In the genomic region with DNA sequence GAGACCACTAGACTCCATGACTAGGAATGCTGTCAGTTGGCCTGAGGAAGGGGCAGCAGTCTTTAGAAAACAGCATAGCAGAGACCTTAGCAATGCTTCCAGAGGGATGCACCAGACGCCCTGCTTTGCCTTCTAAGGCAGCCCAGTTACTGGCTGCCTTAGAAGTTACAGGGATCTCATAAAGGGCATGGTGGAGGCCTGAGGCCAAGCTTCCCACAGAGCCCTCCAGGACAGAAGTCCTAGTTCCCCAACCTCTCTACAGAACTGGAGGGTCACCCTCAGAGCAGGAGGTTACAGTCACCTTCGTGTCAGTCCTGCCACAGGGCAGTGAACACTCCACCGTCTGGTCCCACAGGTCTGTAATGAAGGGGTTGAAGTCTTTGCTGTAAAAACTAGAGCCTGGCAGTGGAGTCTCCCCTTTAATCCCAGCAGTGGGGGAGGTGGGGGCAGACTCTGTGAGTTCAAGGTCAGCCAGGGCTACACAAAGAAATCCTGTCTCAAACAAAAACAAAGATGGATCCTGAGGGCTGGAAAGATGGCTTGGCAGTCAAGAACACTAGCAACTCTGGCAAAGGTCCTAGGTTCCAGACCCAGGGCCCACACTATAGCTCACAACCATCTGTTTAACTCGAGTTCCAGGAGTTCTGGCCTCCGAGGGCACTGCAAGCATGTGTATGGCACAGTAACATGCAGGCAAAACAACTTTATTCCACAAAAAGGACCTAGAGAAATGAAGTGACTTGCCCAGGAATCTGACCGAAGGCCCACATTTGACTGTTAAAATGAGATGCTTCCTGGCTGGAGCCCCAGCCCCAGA, we compare ENCODE assay signal across 17 mouse cellular contexts. TPM values are rescaled to one million over a fixed set of nuclear protein-coding genes. Genes with fewer than 3 reads are reported as not detected.
A peak's percentile ranks its signal among the peaks of the same experiment; 100 is the strongest.
DNase-seq lines count a peak whose midpoint lies in the region; ATAC-seq and TF ChIP-seq lines count a peak whose summit lies in the region.
"Had no signal": no experiment of that assay in that cellular context is flagged by ENCODE, and none has a peak within 500 bp of the region (broad histone marks: within the 10 kb centered on the region; RNA-seq: fewer than 3 reads in every experiment).

No protein-coding gene starts in this region.

- no peak overlapping the region for H3K9ac ChIP-seq in lung, postnatal 0 days (replicated peaks; ENCODE audit: low read depth)
- no peak overlapping the region for H3K9ac ChIP-seq in ES-Bruce4 (ENCODE audit: low read depth, poor library complexity, severe bottlenecking)
- no peak overlapping the region; the same call in 1 of the 2 replicates for H3K9ac ChIP-seq in liver, embryonic 16.5 days (ENCODE audit: low read depth, low read length)
- H3K9ac ChIP-seq: forebrain, embryonic 13.5 days; neural tube, embryonic 13.5 days had no signal

- H3K4me3 ChIP-seq in lung, postnatal 0 days (ENCODE audit: low read depth, low read length), result no peak overlapping the region
- H3K4me3 ChIP-seq in ES-Bruce4 (ENCODE audit: low read depth, low read length), result no peak overlapping the region
- no peak overlapping the region for H3K4me3 ChIP-seq in bone marrow, adult 2 months (replicated peaks; ENCODE audit: control insufficient read depth, low read depth, low read length)
- H3K4me3 ChIP-seq in liver, embryonic 16.5 days (ENCODE audit: low read depth, low read length), result no peak overlapping the region
- H3K4me3 ChIP-seq in left cerebral cortex, adult 2 months, result no peak overlapping the region
- H3K4me3 ChIP-seq: forebrain, embryonic 13.5 days; layer of hippocampus, adult 2 months; neural tube, embryonic 13.5 days had no signal

- no peak for ATAC-seq in lung, postnatal 0 days
- peak; percentile 20 for ATAC-seq in liver, embryonic 16.5 days (ENCODE audit: low read depth)
- ATAC-seq: forebrain, embryonic 13.5 days had no signal

- no peaks in the 10 kb centered on the region for H3K9me3 ChIP-seq in lung, postnatal 0 days (ENCODE audit: low read length)
- no peaks in the 10 kb centered on the region for H3K9me3 ChIP-seq in ES-Bruce4 (replicated peaks; ENCODE audit: control insufficient read depth, insufficient read depth, low read length, poor library complexity, severe bottlenecking)
- no peaks in the 10 kb centered on the region for H3K9me3 ChIP-seq in liver, embryonic 16.5 days (replicated peaks; ENCODE audit: control insufficient read depth, low read length)
- H3K9me3 ChIP-seq: forebrain, embryonic 13.5 days; neural tube, embryonic 13.5 days had no signal

- no peak overlapping the region for H3K4me2 ChIP-seq in lung, postnatal 0 days (replicated peaks; ENCODE audit: low read depth, low read length)
- no peak overlapping the region for H3K4me2 ChIP-seq in liver, embryonic 16.5 days (ENCODE audit: low read depth, low read length)
- H3K4me2 ChIP-seq: forebrain, embryonic 13.5 days; neural tube, embryonic 13.5 days had no signal

- 64% methylated on average over 6 of the region's 6 CpGs for WGBS in lung, postnatal 0 days
- WGBS in bone marrow, adult 2 months, result 58% methylated on average over 6 of the region's 6 CpGs
- 62% methylated on average over 6 of the region's 6 CpGs for WGBS in liver, embryonic 16.5 days (ENCODE audit: insufficient replicate concordance)

- intact Hi-C loops in left cerebral cortex, adult 2 months (cut with DNase I), result no loop called here

- no peak overlapping the region for H3K27ac ChIP-seq in lung, postnatal 0 days (ENCODE audit: low read length)
- H3K27ac ChIP-seq in ES-Bruce4 (ENCODE audit: insufficient read depth, low read length), result peak overlapping the region; percentile 80
- peak overlapping the region; percentile 35 for H3K27ac ChIP-seq in bone marrow, adult 2 months (ENCODE audit: control insufficient read depth, insufficient read depth, low read depth, low read length, poor library complexity)
- H3K27ac ChIP-seq in liver, embryonic 16.5 days (ENCODE audit: low read length), result peak overlapping the region; percentile 74
- no peak overlapping the region for H3K27ac ChIP-seq in left cerebral cortex, adult 2 months
- H3K27ac ChIP-seq: forebrain, embryonic 13.5 days; layer of hippocampus, adult 2 months; neural tube, embryonic 13.5 days had no signal

- DNase-seq in lung, postnatal 0 days (ENCODE audit: low spot score), result no peak
- no peak for DNase-seq in lung, postnatal 14 days
- DNase-seq in gastrocnemius, adult 18-20 months (ENCODE audit: low spot score), result no peak
- DNase-seq in neural tube, embryonic 10.5 days (ENCODE audit: extremely low spot score, low spot score), result no peak
- DNase-seq in left cerebral cortex, adult 2 months (ENCODE audit: extremely low spot score in 1 of 2, low spot score in 2 of 2), result no peak
- DNase-seq: adrenal gland, postnatal 25 days; cerebellum, adult 11-12 months; gastrocnemius, postnatal 14 days; left cerebral cortex, postnatal 4 days; right cerebral cortex, postnatal 25 days had no signal

- TF ChIP-seq CTCF in lung, postnatal 0 days (IDR thresholded peaks at IDR 0.05), result no peak
- TF ChIP-seq CTCF in ES-Bruce4 (IDR thresholded peaks at IDR 0.05; ENCODE audit: low read depth, low read length), result no peak
- no peak for TF ChIP-seq CTCF in bone marrow, adult 2 months (IDR thresholded peaks at IDR 0.05; ENCODE audit: control insufficient read depth, insufficient read depth, low read length)
- TF ChIP-seq CTCF in left cerebral cortex, adult 2 months (IDR thresholded peaks at IDR 0.05), result no peak

- no peaks in the 10 kb centered on the region for H3K27me3 ChIP-seq in lung, postnatal 0 days (replicated peaks; ENCODE audit: insufficient read depth, low read length)
- no peaks in the 10 kb centered on the region for H3K27me3 ChIP-seq in ES-Bruce4 (ENCODE audit: control insufficient read depth, insufficient read depth, low read length, poor library complexity, severe bottlenecking)
- no peaks in the 10 kb centered on the region for H3K27me3 ChIP-seq in liver, embryonic 16.5 days (ENCODE audit: control insufficient read depth, insufficient read depth, low read depth, low read length)
- H3K27me3 ChIP-seq: forebrain, embryonic 13.5 days; neural tube, embryonic 13.5 days had no signal

- TF ChIP-seq EP300 in lung, postnatal 0 days (IDR thresholded peaks at IDR 0.05), result 0 out of 2 replicates have a peak, but pooled peaks have one; percentile 3
- no peak for TF ChIP-seq EP300 in ES-Bruce4 (IDR thresholded peaks at IDR 0.05; ENCODE audit: insufficient read depth, low read depth, low read length)

- peaks cover 17% of the 10 kb centered on the region for H3K36me3 ChIP-seq in lung, postnatal 0 days (ENCODE audit: insufficient read depth, low read length)
- peaks cover 19% of the 10 kb centered on the region for H3K36me3 ChIP-seq in ES-Bruce4 (ENCODE audit: control insufficient read depth, insufficient read depth, low read length, poor library complexity, severe bottlenecking)
- H3K36me3 ChIP-seq in liver, embryonic 16.5 days (ENCODE audit: control insufficient read depth, insufficient read depth), result peaks cover 44% of the 10 kb centered on the region

- TF ChIP-seq POLR2A in ES-Bruce4 (IDR thresholded peaks at IDR 0.05; ENCODE audit: insufficient read depth, low read length), result no peak
- 0 out of 2 replicates have a peak, but pooled peaks have one; percentile 26 for TF ChIP-seq POLR2A in bone marrow, adult 2 months (IDR thresholded peaks at IDR 0.05; ENCODE audit: borderline replicate concordance, control insufficient read depth, low read depth, low read length)

- peaks cover 2% of the 10 kb centered on the region; the same call in 1 of the 2 replicates for H3K4me1 ChIP-seq in lung, postnatal 0 days (ENCODE audit: insufficient read depth, low read depth, low read length)
- H3K4me1 ChIP-seq in ES-Bruce4 (ENCODE audit: control insufficient read depth, insufficient read depth, low read length), result peaks cover 13% of the 10 kb centered on the region
- peaks cover 8% of the 10 kb centered on the region for H3K4me1 ChIP-seq in bone marrow, adult 2 months (ENCODE audit: control insufficient read depth, insufficient read depth, low read length)
- H3K4me1 ChIP-seq in liver, embryonic 16.5 days (ENCODE audit: control insufficient read depth, low read depth, low read length), result peaks cover 60% of the 10 kb centered on the region

RNA-seq across cellular contexts. Expression of gene Ucp2, which starts 8.1 kb away (rescaled TPM):
- polyA plus RNA-seq in lung, postnatal 0 days (2015; fragmentation: Nextera tagmentation; extraction: Ambion mirVana), result 528 and 617 TPM in 2 replicates
- polyA plus RNA-seq in ES-Bruce4 (2011; ENCODE audit: insufficient read depth, insufficient read length, low read depth, missing spikeins), result 162 and 171 TPM in 2 replicates
- polyA plus RNA-seq in bone marrow, adult 2 months (2011; ENCODE audit: insufficient read depth, insufficient read length, low replicate concordance, missing spikeins), result 557 and 572 TPM in 2 replicates
- polyA plus RNA-seq in liver, embryonic 16.5 days (2015; fragmentation: Nextera tagmentation; extraction: Ambion mirVana), result 722 and 766 TPM in 2 replicates
- total RNA-seq in gastrocnemius, adult 18-20 months (2021), result 10 to 100 TPM; 16.6 to 17.4 TPM
- total RNA-seq in left cerebral cortex, adult 2 months (2021), result 10 to 100 TPM; 69.0 to 79.3 TPM

RNA-seq across cellular contexts. Expression of gene Dnajb13, which starts 13.5 kb away (rescaled TPM):
- polyA plus RNA-seq in lung, postnatal 0 days (2015; fragmentation: Nextera tagmentation; extraction: Ambion mirVana), result 13.7 and 13.8 TPM in 2 replicates
- polyA plus RNA-seq in ES-Bruce4 (2011; ENCODE audit: insufficient read depth, insufficient read length, low read depth, missing spikeins), result 0.39 TPM in 1 of 2 replicates, not detected in the other
- polyA plus RNA-seq in bone marrow, adult 2 months (2011; ENCODE audit: insufficient read depth, insufficient read length, low replicate concordance, missing spikeins), result 3.4 and 4.5 TPM in 2 replicates
- 3.0 and 4.4 TPM in 2 replicates for polyA plus RNA-seq in liver, embryonic 16.5 days (2015; fragmentation: Nextera tagmentation; extraction: Ambion mirVana)
- not detected for total RNA-seq in gastrocnemius, adult 18-20 months (2021)
- under 1 TPM; 0.28 to 0.50 TPM for total RNA-seq in left cerebral cortex, adult 2 months (2021)
- total RNA-seq: adrenal gland, postnatal 25 days; gastrocnemius, postnatal 14 days had no signal

RNA-seq across cellular contexts. Expression of gene Ucp3, which starts 28.4 kb away (rescaled TPM):
- 0.08 and 0.15 TPM in 2 replicates for polyA plus RNA-seq in lung, postnatal 0 days (2015; fragmentation: Nextera tagmentation; extraction: Ambion mirVana)
- polyA plus RNA-seq in ES-Bruce4 (2011; ENCODE audit: insufficient read depth, insufficient read length, low read depth, missing spikeins), result not detected in 2 replicates
- polyA plus RNA-seq in bone marrow, adult 2 months (2011; ENCODE audit: insufficient read depth, insufficient read length, low replicate concordance, missing spikeins), result 0.77 TPM in 1 of 2 replicates, not detected in the other
- polyA plus RNA-seq in liver, embryonic 16.5 days (2015; fragmentation: Nextera tagmentation; extraction: Ambion mirVana), result 0.05 and 0.08 TPM in 2 replicates
- 100 to 1,000 TPM in 1 of 2 experiments, 10 to 100 TPM in 1; 94.4 to 203 TPM for total RNA-seq in gastrocnemius, adult 18-20 months (2021)
- total RNA-seq in left cerebral cortex, adult 2 months (2021), result 1 to 10 TPM; 2.9 TPM
- total RNA-seq: hematopoietic stem cell, adult 5-6 weeks had no signal
- polyA plus RNA-seq: forebrain, embryonic 13.5 days; neural tube, embryonic 13.5 days had no signal

RNA-seq across cellular contexts. Expression of gene Coa4, which starts 35.6 kb away (rescaled TPM):
- 17.0 and 18.2 TPM in 2 replicates for polyA plus RNA-seq in lung, postnatal 0 days (2015; fragmentation: Nextera tagmentation; extraction: Ambion mirVana)
- 9.2 and 14.6 TPM in 2 replicates for polyA plus RNA-seq in ES-Bruce4 (2011; ENCODE audit: insufficient read depth, insufficient read length, low read depth, missing spikeins)
- polyA plus RNA-seq in bone marrow, adult 2 months (2011; ENCODE audit: insufficient read depth, insufficient read length, low replicate concordance, missing spikeins), result 3.5 and 7.4 TPM in 2 replicates
- polyA plus RNA-seq in liver, embryonic 16.5 days (2015; fragmentation: Nextera tagmentation; extraction: Ambion mirVana), result 10.7 and 13.1 TPM in 2 replicates
- total RNA-seq in gastrocnemius, adult 18-20 months (2021), result 10 to 100 TPM; 10.1 to 11.7 TPM
- total RNA-seq in left cerebral cortex, adult 2 months (2021), result 10 to 100 TPM in 1 of 2 experiments, 1 to 10 TPM in 1; 9.3 to 12.3 TPM

Comparison
In these comparisons a context has a peak if more than half of its experiments do, and no peak if none do; other contexts are left out.
1. H3K27ac ChIP-seq: peak in ES-Bruce4 (single experiment), bone marrow, adult 2 months (single experiment) and liver, embryonic 16.5 days (single experiment); none in lung, postnatal 0 days (single experiment) and left cerebral cortex, adult 2 months (single experiment).